Mouse (Mus musculus) kidney, postnatal 25 days (tissue): ENCODE measurements around the gene Mlxipl.

Experiments
- DNase-seq, 2 experiments: peaks; one replicate each; pipeline ENCODE4 v3.0.0; 2021; ENCODE audit warnings: mixed read lengths in 2 of 2

Mlxipl gene

DNA sequence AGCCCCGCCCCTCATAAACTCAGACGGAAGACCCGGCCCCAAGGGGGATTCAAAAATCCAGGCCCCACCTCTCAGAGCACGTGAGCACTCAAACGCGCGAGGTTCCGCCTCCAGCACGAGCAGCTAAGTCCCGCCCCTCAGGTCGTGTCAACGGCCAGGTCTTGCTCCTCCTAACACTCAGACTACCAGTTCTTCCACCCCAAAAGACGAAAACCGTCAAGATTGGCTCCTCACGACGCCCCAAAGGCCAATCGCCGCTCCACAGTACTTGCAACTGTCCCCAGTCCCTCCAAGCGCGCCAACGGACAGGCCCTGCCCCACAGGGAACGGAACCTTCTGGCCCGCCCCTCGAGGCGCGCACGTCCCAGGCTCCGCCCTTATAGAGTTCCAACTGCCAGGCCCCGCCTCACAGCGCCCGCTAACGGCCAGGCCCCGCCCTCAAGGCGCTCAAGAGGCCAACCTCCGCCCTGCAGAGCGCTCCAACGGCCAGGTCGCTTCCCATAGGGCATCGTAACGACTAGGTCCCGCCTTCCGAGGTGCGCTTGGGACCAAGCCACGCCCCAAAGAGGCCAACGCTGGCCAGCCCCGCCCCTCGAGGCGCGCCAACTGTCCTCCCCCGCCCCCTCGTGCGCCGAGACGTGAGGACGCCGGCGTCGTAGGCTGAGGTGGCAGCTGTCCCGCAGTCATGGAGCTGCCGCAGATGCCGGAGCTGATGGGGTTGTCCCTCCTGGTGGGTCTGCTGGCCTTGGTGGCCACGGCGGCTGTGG lies 59.5 kb downstream of the Mlxipl start, which contains the start of gene Tbl2:
Gene Tbl2 (plus strand): TSS at position 605 of the 767 bp plus-strand sequence.
- DNase-seq = peak; percentile 99 to 100

DNA sequence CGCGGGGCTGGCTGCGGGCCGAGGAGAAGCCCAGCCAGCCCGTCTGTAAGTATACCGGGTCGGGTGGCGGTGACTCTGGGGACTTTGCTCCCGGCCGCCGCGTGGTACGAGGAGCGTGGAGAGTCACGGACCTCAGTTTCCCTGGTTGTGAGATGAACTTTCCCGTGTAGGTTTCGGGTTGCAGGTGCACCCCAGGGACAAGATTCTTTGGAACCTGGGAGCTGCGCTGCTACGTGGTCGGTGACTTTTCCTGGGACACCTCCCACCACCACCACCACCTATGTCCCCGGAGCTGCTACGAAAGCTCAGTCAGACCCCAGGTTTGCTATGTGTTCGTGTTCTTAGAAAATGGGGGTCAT lies 60.1 kb downstream of the Mlxipl start:
- no peak for DNase-seq

DNA sequence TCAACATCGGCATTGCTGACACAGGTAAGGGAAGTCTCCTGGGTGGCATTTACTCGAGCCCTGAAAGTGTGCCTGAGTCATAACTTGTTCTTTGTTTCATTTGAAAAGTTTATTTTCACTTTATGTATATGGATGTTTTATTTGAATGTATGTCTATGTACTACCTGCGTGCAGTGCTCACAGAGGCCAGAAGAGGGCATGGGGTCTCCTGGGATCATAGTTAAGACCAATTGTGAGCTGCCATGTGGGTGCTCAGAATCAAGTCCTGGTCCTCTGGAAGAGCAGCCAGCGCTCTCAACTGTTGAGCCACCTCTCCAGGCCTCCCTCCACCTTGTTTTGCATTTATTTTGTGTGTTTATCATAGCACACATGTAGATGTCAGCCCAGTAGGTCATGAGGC lies 66.8 kb downstream of the Mlxipl start:
- no peak for DNase-seq

DNA sequence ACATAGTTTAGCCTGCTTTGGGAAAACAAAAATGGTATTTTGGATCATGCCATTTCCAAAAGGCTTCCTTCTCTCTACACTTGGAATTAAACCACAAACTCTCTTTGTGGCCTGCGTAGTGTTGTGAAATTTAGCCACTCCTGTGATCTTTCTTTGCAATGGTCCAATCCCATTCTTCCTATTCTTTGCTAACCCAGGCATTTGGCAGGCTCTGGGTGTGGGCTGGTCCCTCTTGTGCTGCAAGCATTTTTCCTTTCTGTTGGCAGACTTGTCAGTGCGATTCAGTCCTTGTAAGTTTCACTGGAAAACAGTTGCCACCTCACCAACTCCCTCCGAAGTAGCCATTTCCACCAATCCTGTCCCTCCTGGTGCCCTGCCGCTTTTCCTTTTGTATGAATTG lies 71.5 kb downstream of the Mlxipl start:
- DNase-seq = no peak

DNA sequence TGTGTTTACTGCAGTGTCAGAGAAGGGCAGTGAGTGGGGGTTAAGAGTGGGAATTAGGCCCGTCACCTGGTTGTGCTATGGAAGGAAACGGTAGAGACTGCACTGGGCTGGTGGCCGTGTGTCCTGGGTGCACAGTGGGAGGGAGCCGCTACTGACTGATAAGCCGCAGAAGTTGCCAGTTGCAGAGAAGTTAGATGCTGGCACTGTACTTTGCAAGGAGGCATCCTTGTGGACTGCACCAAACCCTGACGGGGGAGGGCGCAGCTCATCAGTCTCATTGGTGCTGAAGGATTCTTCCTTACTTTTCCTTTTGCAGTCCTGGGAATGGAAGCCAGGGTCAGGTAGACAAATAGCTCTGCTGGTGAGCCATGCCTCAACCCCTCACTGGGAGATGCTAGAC lies 72.0 kb downstream of the Mlxipl start:
- DNase-seq = no peak

DNA sequence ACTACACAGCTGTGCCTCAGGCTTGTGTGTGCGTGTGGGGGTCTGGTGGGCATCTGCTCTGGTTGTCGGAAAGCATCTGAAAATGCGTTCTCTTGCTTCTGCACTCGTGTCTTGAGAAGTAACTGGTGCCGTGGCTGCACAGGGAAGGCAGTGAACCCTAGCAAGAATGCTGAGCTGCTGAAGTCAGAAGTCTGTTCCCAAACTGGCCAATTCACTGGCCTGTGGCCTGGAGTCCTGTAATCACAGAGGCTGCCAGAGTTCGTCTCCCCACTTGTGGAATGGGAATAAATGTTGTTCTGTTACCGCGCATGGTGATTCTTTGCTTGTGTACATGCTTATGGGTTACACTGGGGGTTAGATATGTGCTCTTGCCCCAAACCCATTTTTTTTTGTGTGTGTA lies 72.7 kb downstream of the Mlxipl start:
- DNase-seq = peak; percentile 66 to 80

DNA sequence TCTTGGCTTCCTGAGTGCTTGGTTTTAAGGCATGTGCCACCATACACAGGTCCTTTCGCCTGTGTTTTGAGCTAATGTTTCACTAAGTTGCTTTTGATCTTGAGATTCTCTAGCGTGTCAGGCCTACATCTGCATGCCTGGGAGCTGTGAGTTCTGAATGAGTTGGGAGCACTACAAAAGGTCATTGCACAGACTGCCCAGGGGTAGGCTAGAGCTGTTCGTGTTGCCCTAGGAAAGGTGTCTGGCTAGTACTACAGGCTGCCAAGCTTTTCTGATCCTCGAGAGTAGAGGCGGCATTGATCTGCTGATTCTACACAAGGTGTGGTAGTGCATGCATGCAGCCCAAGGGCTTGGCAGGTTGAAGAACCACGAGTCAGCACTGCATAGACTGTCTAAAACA lies 73.1 kb downstream of the Mlxipl start:
- DNase-seq = peak; percentile 31 to 69

DNA sequence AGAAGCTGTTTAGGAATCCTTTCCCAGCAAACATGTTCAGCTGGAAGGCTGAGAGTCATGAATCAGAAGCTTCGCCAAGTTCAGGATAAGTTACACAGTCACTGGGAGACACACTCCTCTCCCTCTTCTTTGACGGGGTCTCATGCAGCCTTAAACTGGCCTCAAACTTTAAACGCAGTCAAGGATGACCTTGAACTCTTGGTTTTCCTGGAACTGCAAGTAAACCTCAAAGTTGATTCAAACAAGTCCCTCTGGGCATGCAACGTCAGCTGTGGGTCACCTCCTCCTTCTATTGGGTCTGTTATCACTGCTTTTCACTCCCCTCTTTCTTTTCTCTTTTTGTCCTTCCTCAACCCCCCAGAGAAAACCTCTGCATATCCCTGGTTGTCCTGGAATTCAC lies 77.2 kb downstream of the Mlxipl start:
- no peak for DNase-seq

DNA sequence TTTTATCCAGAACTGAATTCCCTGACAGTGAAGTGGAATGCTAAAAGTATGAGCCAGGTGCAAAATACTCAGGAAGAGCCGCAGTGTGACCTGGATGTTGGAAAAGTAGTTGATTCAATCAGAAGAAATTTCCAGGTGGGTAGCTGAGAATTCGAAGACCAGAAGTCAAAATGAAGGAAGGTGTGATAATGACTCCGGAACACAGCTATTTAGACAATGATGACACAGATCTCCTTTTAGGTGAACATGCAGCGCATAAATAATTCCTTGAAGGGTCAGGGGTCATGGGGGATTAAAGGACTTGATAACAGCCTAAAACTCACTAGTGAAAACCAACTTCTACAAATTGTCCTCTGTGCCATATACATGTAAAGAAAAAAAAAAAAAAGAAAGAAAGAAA lies 77.8 kb downstream of the Mlxipl start:
- no peak for DNase-seq

DNA sequence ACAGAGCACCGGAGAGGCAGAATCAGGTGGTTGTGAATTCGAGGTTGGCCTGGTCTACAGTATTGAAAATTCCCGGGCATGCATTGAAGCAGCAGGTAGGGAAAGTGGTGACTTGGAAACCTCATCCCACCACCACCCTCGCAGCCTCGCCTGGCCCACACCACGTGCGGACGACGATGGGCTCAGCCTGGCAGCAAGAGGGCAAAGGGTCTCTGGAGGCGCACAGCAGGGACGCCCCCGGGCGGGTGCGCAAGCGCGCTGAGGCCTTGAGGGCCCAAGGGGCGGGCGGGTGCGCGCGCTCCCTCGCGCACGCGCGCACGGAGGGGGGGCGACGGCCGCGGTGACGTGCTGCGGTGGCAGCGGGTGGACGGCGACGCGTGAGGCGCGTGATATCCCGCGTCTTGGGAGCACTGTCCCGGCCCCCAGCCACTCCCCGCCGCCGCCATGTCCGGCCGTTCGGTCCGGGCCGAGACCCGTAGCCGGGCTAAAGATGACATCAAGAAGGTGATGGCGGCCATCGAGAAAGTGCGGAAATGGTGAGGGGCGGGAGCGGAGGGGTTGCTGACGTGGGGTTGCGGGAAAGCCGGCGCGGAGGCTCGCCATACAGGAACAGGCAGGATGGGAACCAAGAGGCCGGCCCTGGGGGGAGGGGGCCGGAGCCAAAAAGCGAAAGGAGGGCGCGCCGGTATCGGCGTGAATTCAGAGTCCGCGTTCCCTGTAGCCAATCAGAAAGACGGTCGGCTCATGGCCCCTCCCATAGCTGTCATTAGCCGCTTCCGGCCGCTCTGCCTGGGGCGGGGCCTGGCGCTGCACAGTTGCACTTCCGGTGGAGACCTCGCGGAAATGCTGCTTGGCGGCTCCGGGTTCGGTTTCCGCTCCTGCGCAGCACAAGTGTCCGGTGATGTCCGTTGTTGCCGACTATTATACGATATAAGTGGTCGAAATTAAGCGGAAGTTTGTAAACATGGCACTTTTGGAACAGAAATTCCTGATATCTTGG lies 78.7 kb downstream of the Mlxipl start, which contains the start of gene Bcl7b:
Gene Bcl7b (plus strand): TSS at position 221 of the 1,000 bp plus-strand sequence.
- DNase-seq = peak; percentile 97 to 99

DNA sequence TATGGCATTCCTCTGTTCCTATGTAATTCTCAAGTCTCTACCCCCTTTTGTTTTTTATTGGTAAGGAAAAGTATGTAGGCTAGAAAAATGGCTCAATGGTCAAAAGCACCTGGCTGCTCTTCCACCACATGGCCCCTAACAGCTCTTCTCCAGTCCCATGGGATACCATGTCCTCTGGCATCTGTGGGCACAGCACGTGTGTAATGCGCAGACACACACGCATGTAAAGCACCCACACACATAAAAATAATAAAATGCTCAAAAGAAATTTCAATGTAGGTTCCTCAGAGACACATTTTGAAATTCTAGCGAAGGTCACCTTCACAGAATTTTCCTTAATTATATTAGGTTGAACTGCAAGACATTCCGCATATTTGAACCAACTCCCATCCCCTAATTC lies 79.8 kb downstream of the Mlxipl start:
- DNase-seq = no peak

DNA sequence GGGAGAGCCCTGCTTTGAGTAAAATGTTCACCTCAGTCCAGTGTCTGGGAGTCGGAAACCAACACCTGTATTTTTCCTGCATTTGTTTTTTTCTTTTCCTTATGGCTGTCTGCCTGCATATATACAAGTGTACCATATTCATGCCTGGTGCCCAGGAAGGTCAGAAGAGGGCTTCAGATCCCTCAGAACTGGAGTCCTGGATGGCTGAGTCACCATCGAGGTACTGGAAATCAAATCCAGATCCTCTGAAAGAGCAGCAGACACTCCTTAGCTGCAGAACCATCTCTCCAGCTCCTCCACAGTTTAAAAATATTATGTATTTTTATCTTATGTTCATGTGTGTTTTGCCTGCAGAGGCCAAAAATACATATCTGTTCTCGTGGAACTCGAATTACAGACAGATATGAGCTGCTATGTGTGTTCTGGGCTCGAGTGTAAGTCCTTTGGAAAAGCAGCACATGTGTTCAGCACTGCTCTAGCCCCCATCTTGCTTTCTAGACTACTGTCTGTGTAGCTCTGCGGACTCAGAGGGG lies 82.1 kb downstream of the Mlxipl start:
- no peak for DNase-seq

DNA sequence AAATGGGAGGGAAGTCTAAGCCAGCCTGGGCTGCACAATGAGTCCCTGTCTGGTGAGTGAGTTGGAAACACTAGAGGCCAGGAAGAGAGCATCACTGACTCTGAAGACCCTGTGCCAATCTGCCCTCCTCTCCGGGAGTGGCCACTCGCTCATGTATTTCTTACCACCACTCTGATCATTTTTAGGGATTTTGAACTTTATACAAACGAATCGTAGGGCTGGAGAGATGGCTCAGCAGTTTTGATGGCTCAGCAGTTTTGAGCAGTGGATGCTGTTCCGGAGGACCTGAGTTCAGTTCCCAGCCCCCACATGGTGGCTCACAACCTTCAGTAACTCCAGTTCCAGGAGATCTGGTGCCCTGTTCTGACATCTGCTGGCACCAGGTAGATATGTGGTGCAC lies 83.3 kb downstream of the Mlxipl start:
- no peak for DNase-seq

DNA sequence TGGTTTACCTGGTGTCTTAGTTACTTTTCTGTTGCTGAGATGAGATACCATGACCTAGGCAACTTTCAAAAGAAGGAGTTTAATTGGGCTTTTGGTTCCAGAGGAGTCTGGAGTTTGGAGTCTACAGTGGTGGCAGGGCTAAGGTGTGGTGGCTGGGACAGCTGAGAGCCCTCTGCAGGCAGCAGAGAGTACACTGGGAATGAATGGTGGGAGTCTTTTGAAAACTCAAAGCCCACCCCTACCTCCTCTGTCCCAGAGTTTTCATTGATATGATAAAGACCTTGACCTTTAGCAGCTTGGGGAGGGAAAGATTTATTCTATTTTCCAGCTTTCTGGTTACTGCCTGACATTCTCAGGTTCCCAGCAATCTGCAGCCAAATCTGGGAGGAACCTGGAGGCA lies 85.4 kb downstream of the Mlxipl start:
- no peak for DNase-seq

DNA sequence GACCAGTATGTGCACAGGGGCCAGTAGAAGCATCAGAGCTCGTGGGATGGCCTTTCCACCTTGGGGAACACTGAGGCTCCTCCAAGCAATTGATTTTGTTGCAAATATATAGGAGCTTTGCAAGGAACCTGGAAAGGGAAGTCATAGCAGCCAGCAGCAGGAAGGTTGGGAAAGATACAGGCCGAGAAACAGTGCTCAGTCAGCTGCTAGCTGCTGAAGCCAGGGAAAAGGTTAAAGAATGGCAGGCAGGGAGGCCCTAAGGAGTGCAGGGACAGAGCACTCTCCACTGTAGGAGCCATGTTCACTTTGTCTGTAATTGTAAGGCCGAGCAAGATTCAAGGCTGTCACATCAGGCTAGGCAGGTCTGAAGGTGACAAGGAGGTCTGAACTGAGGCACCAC lies 88.8 kb downstream of the Mlxipl start:
- no peak for DNase-seq

DNA sequence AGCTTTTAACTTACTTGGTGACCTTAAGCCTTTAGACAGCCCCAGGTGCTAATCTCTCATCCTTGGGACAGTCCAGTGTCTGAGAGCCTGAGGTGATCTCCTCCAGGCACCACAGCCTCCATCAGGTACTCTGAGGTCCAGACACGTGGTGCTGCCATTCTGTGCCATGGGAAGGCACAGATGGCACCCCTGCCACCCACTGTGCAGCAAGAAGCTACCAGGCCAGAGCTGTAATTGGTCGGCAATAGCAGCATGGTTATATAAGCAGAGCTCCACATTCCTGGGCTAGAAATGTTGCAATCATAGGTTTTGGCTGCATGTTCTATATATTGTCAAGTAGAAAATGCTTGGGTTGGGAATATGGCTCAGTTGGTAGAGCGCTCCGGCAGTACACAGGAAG lies 89.3 kb downstream of the Mlxipl start:
- DNase-seq = no peak

DNA sequence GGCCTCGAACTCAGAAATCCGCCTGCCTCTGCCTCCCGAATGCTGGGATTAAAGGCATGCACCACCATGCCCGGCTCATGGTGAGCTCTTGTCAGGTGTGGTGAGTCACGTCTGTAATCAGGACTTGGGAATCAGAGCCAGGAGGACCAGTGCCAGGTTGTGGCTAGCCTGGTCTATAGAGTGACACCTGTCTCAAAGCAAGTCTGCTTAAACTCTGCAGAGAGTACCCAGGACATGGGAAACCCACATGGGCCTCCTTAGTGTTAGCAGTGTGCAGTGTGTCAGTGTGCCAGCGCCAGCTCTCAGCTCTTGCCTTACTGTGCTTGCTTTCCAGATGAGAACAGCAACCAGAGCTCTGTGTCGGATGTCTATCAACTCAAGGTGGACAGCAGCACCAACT lies 89.9 kb downstream of the Mlxipl start:
- DNase-seq = no peak

DNA sequence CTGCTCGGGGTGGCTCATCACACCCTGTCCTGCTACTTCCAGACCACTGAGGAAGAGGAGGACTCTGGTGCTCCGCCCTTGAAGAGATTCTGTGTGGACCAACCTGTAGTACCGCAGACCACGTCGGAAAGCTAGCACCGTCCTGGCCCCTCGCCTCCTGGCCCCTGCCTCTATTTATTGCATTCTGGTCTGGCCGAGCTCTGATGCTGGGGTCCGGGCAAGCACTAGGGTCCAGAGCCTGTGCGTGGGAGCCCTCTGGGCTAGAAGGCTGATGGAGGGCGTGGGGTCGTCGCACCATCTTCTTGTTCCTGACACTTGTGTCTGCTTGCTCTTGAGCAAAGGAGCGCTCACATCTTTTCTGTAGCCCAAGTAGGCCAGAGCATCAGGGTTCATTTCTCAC lies 91.1 kb downstream of the Mlxipl start:
- DNase-seq = no peak

DNA sequence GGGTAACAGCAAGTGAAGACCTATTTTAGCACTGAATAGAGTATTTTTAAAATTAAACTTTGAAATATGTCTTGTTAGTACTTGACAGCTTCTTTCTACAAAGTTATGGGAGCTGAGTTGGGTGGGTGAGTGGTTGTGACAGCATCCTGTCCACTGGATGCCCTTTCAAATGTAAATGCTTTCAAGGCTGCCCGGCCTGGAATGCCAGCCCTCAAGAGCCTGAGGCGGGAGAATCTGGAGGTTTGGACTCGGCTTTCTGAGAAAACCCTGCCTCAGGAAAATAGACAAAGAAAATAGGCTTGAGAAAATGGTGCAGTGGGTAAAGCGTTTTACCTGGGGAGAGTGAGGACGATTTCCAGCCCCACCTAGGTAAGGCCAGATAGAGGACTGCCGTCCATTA lies 92.1 kb downstream of the Mlxipl start:
- DNase-seq = no peak

DNA sequence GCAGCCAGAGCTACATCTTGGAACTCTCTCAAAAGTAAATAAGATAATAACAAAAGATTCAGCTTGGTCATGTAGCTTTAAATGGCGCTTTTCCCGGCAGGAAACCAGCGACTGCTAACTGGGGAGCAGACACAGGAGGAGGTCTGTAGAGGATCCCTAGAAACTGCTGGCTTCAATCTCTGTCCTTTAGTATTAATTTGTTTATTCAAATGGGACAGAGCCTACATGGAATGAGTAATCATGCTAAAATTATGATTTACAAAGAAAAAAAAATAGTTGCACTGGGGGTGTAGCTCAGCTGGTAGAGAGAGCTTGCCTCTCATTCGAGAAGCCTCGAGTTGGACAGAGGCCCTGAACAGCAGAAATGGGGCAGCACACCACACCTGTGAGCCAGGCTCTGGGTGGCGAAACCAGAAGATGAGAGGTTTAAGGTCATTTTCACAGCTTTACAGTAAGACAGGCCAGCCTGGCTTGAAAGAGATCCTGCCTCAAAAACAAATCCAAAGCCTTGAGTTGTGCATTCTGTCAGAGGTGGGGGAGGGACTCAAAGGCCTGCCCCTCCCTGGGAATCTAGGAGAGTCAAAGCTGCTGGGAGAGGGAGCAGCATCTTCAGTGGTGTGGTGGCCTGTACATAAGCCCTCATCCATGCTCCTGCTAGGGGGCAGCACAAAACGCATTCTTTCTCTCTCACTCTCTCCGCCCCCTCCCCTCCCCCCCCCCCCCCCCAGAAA lies 93.6 kb downstream of the Mlxipl start:
- peak; percentile 46 to 53 for DNase-seq

DNA sequence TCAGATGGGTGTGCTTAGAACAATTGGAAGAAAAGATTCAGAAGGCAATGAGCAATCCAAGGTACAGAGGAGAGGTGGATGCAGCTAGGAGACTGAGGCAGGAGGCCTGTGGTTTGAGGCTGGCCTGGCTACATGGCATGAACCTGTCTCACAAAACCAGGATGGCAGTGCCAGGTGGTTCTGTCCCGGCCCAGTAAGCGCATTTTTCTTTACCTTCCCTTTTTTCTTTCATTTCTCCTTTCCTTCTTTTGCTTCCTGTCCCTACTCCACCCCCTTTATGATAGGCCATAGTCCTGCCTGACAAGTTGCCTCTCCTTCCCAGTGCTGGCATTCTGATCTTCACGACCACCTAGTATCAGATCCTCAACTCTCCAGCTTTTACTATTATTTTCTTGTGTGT lies 95.3 kb downstream of the Mlxipl start:
- DNase-seq = no peak

DNA sequence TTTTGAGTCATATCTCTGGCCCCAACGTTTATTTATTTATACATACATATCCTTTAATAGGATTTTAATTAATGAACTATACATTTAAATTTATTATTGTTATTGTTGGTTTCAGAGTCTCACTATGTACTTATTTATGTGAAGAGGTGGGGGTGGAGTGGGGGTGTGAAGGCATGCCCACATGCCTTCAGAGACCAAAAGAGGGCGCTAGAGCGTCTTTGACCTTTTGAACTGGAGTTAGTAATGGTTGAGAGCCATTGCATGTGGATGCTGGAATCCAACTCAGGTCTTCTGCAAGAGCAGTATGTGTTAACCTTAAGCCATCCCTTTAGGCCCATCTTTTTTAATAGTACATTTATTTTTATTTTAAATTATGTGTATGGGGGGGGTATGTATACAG lies 95.9 kb downstream of the Mlxipl start:
- peak in 1 of 2 experiments; percentile 53 for DNase-seq

DNA sequence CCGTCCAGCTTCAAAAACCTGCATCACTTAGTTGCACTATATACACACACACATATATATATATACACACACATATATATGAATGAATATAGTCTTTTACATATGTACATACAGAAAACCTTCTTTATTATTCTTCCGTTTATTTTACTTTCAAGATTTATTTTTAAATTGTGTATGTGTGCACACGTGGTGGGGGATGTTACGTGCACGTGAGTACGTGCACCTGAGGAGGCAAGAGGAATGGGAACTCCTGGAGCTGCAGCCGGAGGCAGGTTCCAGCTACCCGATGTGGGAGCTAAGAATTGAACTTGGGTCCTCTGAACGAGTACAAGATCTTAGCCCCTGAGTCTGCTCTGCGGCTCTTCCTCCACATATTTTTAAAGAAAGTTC lies 96.5 kb downstream of the Mlxipl start:
- DNase-seq = no peak
